Mouse (Mus musculus) heart, adult 2 months (tissue): ENCODE data around the gene Hhex.

Experiments
- CTCF ChIP-seq: fragments of 200-600 bp; IDR thresholded peaks from 2 replicates; pipeline ENCODE4 v1.8.1; 2022; ENCODE audit warnings: antibody characterized with exemption, mild to moderate bottlenecking, moderate library complexity
- POLR2A ChIP-seq: fragments of 200-500 bp; IDR thresholded peaks from 2 replicates; pipeline ENCODE4 v1.6.1; 2011; ENCODE audit warnings: mild to moderate bottlenecking, low read depth, low read length, control low read depth; ENCODE audit not compliant: insufficient read depth

DNA sequence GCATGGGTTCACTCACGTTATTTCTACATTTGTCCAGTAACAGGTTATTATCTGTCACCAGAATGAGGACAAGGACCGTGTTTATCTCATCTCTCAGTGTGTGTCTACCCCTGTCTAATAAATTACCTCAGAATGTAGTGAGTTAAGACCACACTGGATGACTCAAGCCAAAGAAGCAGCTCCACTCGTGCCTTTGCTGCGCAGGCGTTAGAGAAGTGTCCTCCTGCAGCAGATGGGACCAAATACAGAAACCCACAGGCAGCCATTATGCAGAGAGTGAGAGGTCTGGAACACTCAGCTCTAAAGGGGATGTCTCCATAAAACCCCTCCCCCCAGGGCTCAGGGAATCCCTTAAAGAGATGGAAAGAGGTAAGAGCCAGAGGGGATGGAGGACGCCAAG, 50.2 kb downstream of the Hhex start:
- no peak for TF ChIP-seq CTCF
- no peak for TF ChIP-seq POLR2A
